Mouse (Mus musculus): ENCODE data around the gene Riox2.
A peak's percentile ranks its signal among the peaks of the same experiment; 100 is the strongest.

Gene Riox2

GRCm38 (mm10) chr16:59471637-59472278 lies at the start of gene Riox2:
Riox2 (plus strand) TSS chr16:59471775.
- peak; percentile 81 for DNase-seq (ENCODE audit: low spot score)

GRCm38 (mm10) chr16:59427960-59428359 lies 43.6 kb upstream of the Riox2 start:
- DNase-seq (ENCODE audit: low spot score): no peak

GRCm38 (mm10) chr16:59433181-59433580 lies 38.4 kb upstream of the Riox2 start:
- DNase-seq (ENCODE audit: low spot score): no peak

GRCm38 (mm10) chr16:59444880-59445559 lies 26.6 kb upstream of the Riox2 start:
- DNase-seq (ENCODE audit: low spot score): no peak

- no peak for DNase-seq (ENCODE audit: low spot score)
Measured at GRCm38 (mm10) chr16:59448181-59448580, 23.4 kb upstream of the Riox2 start.

- no peak for DNase-seq (ENCODE audit: low spot score)
Measured at GRCm38 (mm10) chr16:59449092-59449491, 22.5 kb upstream of the Riox2 start.

GRCm38 (mm10) chr16:59451813-59452212 lies 19.8 kb upstream of the Riox2 start:
- DNase-seq (ENCODE audit: low spot score): no peak

GRCm38 (mm10) chr16:59459259-59459861 lies 12.2 kb upstream of the Riox2 start:
- DNase-seq (ENCODE audit: low spot score): peak; percentile 73

GRCm38 (mm10) chr16:59463567-59463966 lies 8.0 kb upstream of the Riox2 start:
- no peak for DNase-seq (ENCODE audit: low spot score)

GRCm38 (mm10) chr16:59463973-59464372 lies 7.6 kb upstream of the Riox2 start:
- no peak for DNase-seq (ENCODE audit: low spot score)

- DNase-seq (ENCODE audit: low spot score): peak; percentile 28
Measured at GRCm38 (mm10) chr16:59469846-59470245, 1.7 kb upstream of the Riox2 start.

GRCm38 (mm10) chr16:59472546-59472945 lies 971 bp downstream of the Riox2 start:
- DNase-seq (ENCODE audit: low spot score): no peak

- peak; percentile 55 for DNase-seq (ENCODE audit: low spot score)
Measured at GRCm38 (mm10) chr16:59474788-59475187, 3.2 kb downstream of the Riox2 start.

- no peak for DNase-seq (ENCODE audit: low spot score)
Measured at GRCm38 (mm10) chr16:59477955-59478354, 6.4 kb downstream of the Riox2 start.

- no peak for DNase-seq (ENCODE audit: low spot score)
Measured at GRCm38 (mm10) chr16:59487239-59487638, 15.7 kb downstream of the Riox2 start.

GRCm38 (mm10) chr16:59487975-59488548 lies 16.5 kb downstream of the Riox2 start:
- DNase-seq (ENCODE audit: low spot score): no peak

GRCm38 (mm10) chr16:59493199-59493598 lies 21.6 kb downstream of the Riox2 start:
- no peak for DNase-seq (ENCODE audit: low spot score)

- no peak for DNase-seq (ENCODE audit: low spot score)
Measured at GRCm38 (mm10) chr16:59497947-59498346, 26.4 kb downstream of the Riox2 start.

- DNase-seq (ENCODE audit: low spot score): no peak
Measured at GRCm38 (mm10) chr16:59499180-59499579, 27.6 kb downstream of the Riox2 start.

- no peak for DNase-seq (ENCODE audit: low spot score)
Measured at GRCm38 (mm10) chr16:59509830-59510229, 38.3 kb downstream of the Riox2 start.

GRCm38 (mm10) chr16:59515169-59515568 lies 43.6 kb downstream of the Riox2 start:
- DNase-seq (ENCODE audit: low spot score): no peak

- no peak for DNase-seq (ENCODE audit: low spot score)
Measured at GRCm38 (mm10) chr16:59516965-59517364, 45.4 kb downstream of the Riox2 start.

All from T-cell, adult 2 months (primary cell).